Mouse (Mus musculus) thymus, postnatal 4 days (tissue): ENCODE measurements around the gene Gm47289.
A peak's percentile ranks its signal among the peaks of the same experiment; 100 is the strongest.

Source experiments
- DNase-seq: peaks from one replicate; pipeline ENCODE4 v3.0.0; 2021

Gm47289 gene

DNA sequence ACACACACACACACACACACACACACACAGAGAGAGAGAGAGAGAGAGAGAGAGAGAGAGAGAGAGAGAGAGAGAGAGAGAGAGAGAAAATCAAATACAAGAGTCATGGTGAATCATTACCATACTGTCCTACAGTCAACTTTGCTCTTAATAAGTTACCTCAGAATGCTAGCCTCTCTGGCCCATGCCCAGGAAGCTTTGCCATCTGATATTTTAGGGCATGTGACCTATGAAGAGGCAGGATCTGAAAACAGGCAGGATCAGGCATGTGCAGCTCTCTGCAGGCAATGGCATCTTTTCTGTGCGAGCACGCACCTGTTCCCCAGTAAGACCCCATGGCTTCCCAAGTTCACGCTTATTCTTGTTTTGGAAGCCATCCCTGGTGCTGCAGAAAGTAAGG, 1.7 kb downstream of the Gm47289 start:
- DNase-seq = no peak

DNA sequence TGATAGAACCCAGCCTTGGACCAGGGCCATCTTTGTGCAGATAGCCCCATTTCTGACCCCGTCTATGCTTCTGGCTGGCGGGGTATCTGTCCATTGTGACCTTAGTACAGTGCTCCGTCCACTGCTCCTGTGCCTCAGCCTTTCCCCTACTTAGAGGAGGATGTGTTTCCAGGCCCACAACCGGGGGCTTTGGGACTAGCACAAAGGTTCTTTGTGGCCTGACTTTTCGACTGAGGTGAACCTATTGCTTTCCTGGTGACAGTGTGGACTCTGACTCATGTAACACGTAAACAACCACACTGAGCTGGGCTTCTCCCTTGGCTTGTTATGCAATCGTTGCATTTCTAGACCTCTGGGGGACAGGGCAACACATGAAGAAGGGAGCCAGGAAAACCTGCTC, 5.8 kb downstream of the Gm47289 start:
- DNase-seq = no peak

DNA sequence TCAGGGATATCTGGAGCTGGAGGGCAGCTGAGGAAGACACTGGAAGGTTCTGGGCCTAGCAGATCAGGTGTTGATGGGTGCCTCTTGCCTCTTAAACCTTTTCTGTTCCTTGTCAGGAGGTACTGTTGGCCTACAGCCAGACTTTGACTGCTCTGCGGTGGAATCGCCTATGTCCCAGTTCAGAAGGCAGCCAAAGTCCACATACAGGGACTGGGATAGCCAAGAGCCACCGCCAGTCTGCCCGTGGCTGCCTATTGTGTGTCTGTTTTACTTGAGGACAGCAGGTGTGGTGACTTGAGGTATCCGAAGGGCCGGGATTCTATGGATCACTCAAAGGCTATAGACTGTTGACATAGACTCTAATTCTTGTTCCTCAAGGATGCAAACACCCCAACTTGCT, 6.6 kb downstream of the Gm47289 start:
- DNase-seq = no peak

DNA sequence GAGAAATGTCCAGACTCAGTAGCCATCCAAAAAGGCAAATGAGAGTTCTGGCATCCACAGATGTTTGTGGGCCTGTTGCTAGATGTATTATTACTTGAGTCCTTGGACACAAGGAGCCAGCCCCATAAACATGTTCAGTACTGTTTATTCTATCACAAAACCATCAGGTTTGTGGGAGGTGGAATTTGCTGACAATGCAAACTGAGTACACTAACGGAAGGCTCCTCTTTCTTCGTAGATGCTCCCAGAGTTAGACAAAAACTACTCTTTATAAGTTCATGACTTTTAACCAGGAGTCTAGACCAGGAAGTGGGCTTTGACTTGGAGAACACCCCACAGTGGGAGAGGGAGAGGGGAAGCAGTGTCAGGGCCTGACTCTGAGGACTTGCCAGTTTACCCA, 8.6 kb downstream of the Gm47289 start:
- no peak for DNase-seq

DNA sequence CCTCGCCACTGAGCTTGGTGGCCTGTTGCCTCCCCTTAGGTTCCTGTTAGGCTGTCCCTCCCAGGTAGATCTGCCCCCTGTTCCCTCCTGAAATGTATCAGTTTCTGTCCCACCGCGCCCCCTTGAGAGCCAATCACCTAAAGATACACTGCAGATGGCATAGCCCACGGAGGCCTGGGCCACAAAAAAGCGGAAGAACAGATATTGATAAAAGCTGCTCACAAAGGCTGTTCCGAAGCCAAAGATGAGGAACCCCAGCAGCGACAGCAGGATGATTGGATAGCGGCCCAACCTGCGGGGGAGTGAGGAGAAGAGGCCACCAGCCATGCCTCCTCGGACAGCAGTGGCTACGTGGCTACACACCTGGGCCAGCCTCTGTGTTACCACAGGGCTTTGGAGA, 20.3 kb downstream of the Gm47289 start:
- no peak for DNase-seq

DNA sequence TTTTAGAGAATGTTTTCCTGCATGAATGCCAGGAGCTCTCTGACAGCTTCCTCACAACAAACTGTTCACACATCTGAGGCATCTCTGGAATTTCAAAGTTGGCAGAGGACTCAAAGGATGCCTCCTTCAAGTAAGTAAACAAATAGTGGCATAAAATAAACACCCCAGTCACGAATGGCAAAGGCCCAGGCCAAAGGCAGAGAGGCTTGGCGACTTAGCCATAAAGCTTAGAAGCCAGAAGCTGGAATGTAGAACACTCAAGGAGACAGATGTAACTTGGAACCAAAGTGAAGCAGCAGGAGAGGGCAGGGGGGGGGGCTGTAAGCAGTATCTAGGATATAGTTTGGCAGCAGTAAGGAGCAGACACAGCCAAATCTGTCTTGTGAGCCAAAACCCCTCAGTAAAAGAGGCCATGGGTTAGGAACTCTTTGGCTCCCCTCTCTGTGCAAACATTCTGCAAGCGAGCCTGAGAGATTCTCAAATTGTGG, 22.3 kb downstream of the Gm47289 start:
- no peak for DNase-seq

DNA sequence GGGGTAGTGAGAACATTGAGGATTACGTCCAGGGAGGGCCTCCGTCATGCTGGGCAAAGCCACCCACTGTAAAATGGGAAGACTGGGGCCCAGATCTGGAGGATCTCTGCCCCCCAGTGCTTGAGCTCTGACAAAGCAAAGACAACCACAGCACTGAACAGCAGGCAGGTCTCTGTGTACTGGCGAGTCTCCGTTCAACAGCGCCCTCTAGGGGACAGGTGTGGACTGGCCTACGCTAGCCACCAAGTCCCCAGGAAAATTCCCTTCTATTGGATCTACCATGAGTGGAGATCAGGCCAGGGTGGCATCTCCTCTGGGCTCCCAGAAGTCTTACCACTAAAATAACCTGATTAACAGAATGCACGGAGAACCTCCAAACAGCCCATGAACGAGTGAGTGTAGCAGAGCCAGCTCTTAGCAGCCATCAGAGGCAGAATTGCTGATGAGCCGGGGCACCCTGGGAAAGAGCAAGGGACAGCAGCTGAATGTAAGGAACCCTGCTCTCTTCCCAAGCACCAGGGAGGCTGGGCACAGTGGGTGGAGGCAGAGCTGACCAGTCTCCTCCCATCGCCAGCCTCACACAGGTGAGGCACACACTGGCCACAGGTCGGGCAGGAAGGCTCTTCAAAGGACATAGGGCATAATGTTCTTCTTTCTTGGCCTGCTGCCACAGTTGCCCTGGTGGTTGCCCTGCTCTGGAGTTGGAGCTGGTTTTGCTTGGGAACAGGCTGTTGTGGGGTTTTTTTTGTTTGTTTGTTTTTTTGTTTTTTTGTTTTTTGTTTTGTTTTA, 33.4 kb downstream of the Gm47289 start:
- peak; percentile 70 for DNase-seq

DNA sequence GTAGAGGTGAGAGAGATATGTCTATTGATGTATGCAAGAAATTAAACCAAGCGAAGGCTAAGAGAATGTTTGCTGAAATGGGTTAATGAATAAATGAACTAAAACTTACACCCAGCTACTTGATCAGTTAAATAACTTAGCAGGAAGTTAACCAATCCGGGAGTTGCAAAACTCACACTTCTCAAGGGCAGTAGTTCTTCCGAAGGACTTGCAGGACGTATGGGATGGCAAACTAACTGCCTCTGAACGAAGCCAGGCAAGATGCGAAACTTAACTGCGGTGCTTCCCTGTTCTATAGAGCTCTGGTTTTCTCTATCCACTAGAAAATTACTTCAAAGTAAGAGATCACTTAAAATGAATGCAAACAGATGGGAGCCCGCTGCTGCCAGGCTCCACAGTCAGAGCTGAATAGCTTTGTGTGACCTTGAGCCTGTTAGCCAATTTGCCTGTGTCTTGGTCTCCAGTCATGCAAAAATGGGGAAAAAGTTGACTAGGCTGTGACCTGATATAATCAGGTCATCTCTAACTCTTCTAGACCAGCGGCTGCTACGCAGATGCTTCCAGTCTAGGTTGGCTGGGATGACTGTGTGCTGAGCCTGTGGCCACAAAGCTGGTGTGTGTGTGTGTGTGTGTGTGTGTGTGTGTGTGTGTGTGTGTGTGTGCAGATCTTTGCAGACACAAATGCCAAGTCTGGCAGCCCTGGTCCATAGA, 40.3 kb downstream of the Gm47289 start:
- DNase-seq = no peak

DNA sequence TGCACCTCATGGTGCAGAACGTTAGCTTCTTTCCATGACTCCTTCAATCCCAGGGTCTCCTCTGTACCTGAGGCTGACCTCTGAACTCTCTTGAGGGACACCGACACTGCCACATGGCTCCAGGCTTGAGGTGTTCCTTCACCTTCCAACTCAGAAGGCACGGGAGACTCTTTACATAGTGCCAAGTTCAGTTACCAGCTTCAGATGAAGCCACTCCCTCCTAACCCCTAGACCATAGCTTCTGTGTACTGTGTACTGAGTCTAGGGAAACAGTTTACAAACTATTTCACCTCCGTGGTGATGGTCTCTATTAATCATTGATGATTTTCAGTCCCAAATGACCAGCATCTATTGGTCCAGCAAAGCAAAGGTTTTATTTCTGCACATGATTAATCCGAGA, 42.7 kb downstream of the Gm47289 start:
- no peak for DNase-seq

DNA sequence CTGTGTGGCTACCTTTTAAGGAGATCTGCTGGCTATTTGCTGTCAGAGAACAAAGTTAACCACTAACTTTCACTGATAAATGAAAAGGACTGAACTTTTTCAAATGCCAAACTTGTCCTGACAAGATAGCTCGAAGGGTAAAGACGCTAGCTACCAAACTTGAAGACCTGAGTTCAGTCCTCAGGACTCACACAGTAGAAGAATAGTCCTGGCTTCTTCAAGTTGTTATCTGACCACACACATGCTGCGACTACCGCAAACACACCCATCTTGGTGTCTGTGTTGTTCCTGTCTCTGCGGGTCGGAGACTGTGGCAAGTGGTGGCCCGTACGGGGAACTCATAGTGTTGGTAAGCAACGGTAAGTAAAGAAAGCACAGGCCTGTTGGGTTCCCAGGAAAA, 44.7 kb downstream of the Gm47289 start:
- no peak for DNase-seq

DNA sequence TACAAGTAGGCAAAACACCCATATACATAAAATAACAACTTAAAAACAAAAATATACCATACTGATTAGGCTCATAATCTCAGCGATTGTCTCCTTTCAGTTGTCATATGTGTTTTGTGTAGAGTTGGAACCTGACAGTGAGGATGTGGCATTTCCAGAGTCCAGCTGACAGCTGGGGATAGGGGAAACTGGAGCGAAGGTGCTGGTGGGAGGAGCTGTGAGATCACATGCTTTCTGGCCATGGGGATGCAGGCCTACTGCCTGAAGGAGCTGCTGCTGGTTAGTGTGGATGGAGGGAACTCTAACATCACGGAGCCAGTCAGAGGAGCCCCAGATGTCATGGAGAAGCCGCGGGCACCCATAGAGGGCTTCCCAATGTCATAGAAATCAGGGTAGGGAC, 46.8 kb downstream of the Gm47289 start:
- DNase-seq = no peak

DNA sequence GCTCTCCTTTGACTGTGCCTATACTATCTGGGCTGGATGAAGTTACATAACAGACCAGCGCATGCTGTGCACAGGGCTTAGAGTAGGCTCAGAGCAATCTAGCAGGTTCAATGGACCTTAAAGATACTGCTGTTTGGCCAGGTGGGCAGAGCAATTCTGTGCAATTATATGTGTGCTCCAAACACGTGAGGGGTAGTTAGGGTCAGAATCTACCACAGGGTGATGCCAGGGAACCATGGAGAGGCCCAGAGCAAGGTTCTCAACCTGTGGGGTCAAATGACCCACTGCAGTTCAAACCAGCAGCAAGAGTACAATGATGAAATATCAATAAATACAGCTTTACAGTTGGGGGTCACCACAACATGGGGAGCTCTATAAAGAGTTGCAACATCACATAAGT, 47.7 kb downstream of the Gm47289 start:
- DNase-seq = no peak

DNA sequence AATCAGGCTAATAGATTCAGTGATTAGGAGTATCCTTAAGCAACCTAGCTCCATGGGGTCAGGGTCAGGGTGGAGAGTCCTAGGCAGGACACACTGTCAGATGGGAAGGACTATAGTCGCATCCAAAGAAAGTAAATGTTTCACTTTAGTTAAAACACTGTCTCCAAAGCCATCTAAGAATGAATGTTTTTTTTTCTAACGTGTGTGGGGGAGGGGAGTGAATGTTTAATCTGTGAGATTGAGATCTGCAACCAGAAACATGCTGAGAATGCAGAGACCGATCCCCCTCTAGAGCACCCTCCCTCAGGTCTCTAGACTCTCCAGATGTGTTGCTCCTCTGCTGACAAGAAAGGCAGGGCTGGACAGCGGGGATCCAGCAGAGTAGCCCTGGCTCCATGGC, 48.2 kb downstream of the Gm47289 start:
- no peak for DNase-seq

DNA sequence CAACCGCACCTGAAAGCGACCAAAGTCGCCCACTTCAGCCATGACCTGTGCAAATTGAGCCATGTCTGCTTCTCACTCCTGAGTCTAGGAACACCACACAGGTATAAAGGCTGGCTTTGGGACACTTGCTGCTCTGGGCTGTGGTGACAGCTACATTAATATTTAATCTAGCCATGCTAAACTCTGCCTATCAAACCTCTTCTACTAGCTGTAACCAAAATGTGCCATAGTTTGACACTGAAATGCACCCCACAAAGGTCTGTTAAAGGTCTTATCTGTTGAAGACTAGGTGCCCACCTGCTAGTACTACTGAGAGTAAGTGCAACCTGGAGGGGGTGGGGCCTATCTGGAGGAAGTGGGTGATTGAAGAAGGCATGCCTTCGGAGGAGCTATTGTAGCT, 50.0 kb downstream of the Gm47289 start, which contains the start of gene Slc22a13:
Slc22a13 (minus strand) TSS at position 101 of the 400 bp plus-strand sequence.
- DNase-seq = no peak
